Mouse (Mus musculus) midbrain, postnatal 0 days (tissue): ENCODE measurements at regions not wholly inside any gene's neighbourhood (a gene's known extent, or its start where the extent isn't known, plus 50 kb on each side); places are given as distances from the start of the nearest gene placed in this dataset.

ENCODE experiments used
- ATAC-seq: fragments of 200-750 bp; cut with Nextera tagmentation; 2 replicates; pipeline ENCODE4 v1.8.0; 2017; ENCODE audit warnings: moderate number of reproducible peaks, mild to moderate bottlenecking, moderate TSS enrichment, moderate library complexity; ENCODE audit not compliant: low FRiP score
- DNase-seq: peaks from one replicate; pipeline ENCODE4 v3.0.0-alpha.2; 2015; ENCODE audit warnings: low spot score
- H3K27ac ChIP-seq: fragments of 300-500 bp; sonication (generic); 2 replicates; pipeline ENCODE4 v1.5.1; 2014; ENCODE audit warnings: low read depth, mild to moderate bottlenecking, low read length, mixed read lengths
- H3K27me3 ChIP-seq: fragments of 300-500 bp; sonication (generic); 2 replicates; pipeline ENCODE4 v1.6.1; 2014; ENCODE audit warnings: low read length, control low read depth, mixed read lengths; ENCODE audit not compliant: insufficient read depth
- H3K36me3 ChIP-seq: fragments of 300-500 bp; sonication (generic); 2 replicates; pipeline ENCODE4 v1.6.1; 2014; ENCODE audit warnings: low read length, control low read depth, mixed read lengths; ENCODE audit not compliant: insufficient read depth
- H3K4me1 ChIP-seq: fragments of 300-500 bp; sonication (generic); 2 replicates; pipeline ENCODE4 v1.6.1; 2014; ENCODE audit warnings: mild to moderate bottlenecking, control low read depth, antibody characterized with exemption, low read length, mixed read lengths; ENCODE audit not compliant: insufficient read depth
- H3K4me2 ChIP-seq: fragments of 300-500 bp; sonication (generic); 2 replicates; pipeline ENCODE4 v1.6.1; 2014; ENCODE audit warnings: low read depth, mild to moderate bottlenecking, low read length, mixed read lengths; ENCODE audit not compliant: poor library complexity, severe bottlenecking
- H3K4me3 ChIP-seq: fragments of 300-500 bp; sonication (generic); 2 replicates; pipeline ENCODE4 v1.5.1; 2014; ENCODE audit warnings: low read depth, mild to moderate bottlenecking, low read length, moderate library complexity
- H3K9ac ChIP-seq: fragments of 300-500 bp; sonication (generic); replicated peaks from 2 replicates; pipeline ENCODE4 v1.6.1; 2014; ENCODE audit warnings: mild to moderate bottlenecking, low read length, moderate library complexity, mixed read lengths; ENCODE audit not compliant: poor library complexity, severe bottlenecking
- H3K9me3 ChIP-seq: fragments of 300-500 bp; sonication (generic); 2 replicates; pipeline ENCODE4 v1.6.1; 2016; ENCODE audit warnings: low read length, control low read depth
- CTCF ChIP-seq: IDR thresholded peaks from 2 replicates; pipeline ENCODE4 v1.5.1; 2016; ENCODE audit warnings: antibody characterized with exemption, mild to moderate bottlenecking
- WGBS: fragments of 180-500 bp; shearing (Covaris S2); extraction: QIAGEN DNeasy Blood & Tissue Kit; methylation state at CpG from one replicate; pipeline ENCODE4 v1.1.7; 2014; 5-methylcytosine and 5-hydroxymethylcytosine counted together

GRCm38 (mm10) chr5:119580395-119580794 lies 90.1 kb upstream of the Tbx3 start:
- WGBS: 80% methylated on average over 6 of the region's 6 CpGs
- H3K9me3 ChIP-seq: no peaks in the 10 kb centered on the region
- DNase-seq (no peak), ATAC-seq (no peak)
- H3K27me3 ChIP-seq: no peaks in the 10 kb centered on the region
- no peaks in the 10 kb centered on the region for H3K4me1 ChIP-seq
- H3K9ac ChIP-seq: no peak overlapping the region
- no peak overlapping the region for H3K27ac ChIP-seq
- no peaks in the 10 kb centered on the region for H3K36me3 ChIP-seq
- TF ChIP-seq CTCF: no peak
- H3K4me2 ChIP-seq: no peak overlapping the region
- no peak overlapping the region for H3K4me3 ChIP-seq

- H3K9me3 ChIP-seq: no peaks in the 10 kb centered on the region
- TF ChIP-seq CTCF: no peak
- no peak overlapping the region for H3K27ac ChIP-seq
- no peak for DNase-seq
- no peak overlapping the region for H3K4me2 ChIP-seq
- 89% methylated on average over 2 of the region's 2 CpGs for WGBS
- no peak overlapping the region for H3K4me3 ChIP-seq
- no peaks in the 10 kb centered on the region for H3K4me1 ChIP-seq
- no peak overlapping the region for H3K9ac ChIP-seq
- no peaks in the 10 kb centered on the region for H3K27me3 ChIP-seq
- no peak for ATAC-seq
- no peaks in the 10 kb centered on the region for H3K36me3 ChIP-seq
Measured at GRCm38 (mm10) chr5:119580798-119581197, 89.7 kb upstream of the Tbx3 start.

- no peak for ATAC-seq
- Histone ChIP-seq H3K9me3 (no peaks in the 10 kb centered on the region), H3K9ac (no peak overlapping the region), H3K4me1 (no peaks in the 10 kb centered on the region), H3K27me3 (no peaks in the 10 kb centered on the region), H3K36me3 (no peaks in the 10 kb centered on the region), H3K4me2 (no peak overlapping the region), H3K27ac (no peak overlapping the region), H3K4me3 (no peak overlapping the region)
- DNase-seq: no peak
- WGBS: 83% methylated on average over 2 of the region's 2 CpGs
- no peak for TF ChIP-seq CTCF
Measured at GRCm38 (mm10) chr5:119584389-119584788, 86.1 kb upstream of the Tbx3 start.

- no peaks in the 10 kb centered on the region for H3K4me1 ChIP-seq
- no peak for TF ChIP-seq CTCF
- no peak overlapping the region for H3K4me2 ChIP-seq
- H3K27ac ChIP-seq: no peak overlapping the region
- H3K9ac ChIP-seq: no peak overlapping the region
- DNase-seq (no peak), ATAC-seq (no peak)
- no peak overlapping the region for H3K4me3 ChIP-seq
- 94% methylated on average over 5 of the region's 5 CpGs for WGBS
- H3K36me3 ChIP-seq: no peaks in the 10 kb centered on the region
- no peaks in the 10 kb centered on the region for H3K27me3 ChIP-seq
- H3K9me3 ChIP-seq: no peaks in the 10 kb centered on the region
Measured at GRCm38 (mm10) chr5:119584914-119585313, 85.6 kb upstream of the Tbx3 start.

- DNase-seq (no peak), ATAC-seq (no peak)
- no peaks in the 10 kb centered on the region for H3K36me3 ChIP-seq
- no peak overlapping the region for H3K4me2 ChIP-seq
- no peaks in the 10 kb centered on the region for H3K27me3 ChIP-seq
- no peak overlapping the region for H3K9ac ChIP-seq
- no peak for TF ChIP-seq CTCF
- WGBS: 84% methylated on average over 11 of the region's 12 CpGs
- no peaks in the 10 kb centered on the region for H3K9me3 ChIP-seq
- H3K4me3 ChIP-seq: no peak overlapping the region
- H3K4me1 ChIP-seq: no peaks in the 10 kb centered on the region
- no peak overlapping the region for H3K27ac ChIP-seq
Measured at GRCm38 (mm10) chr5:119586391-119587058, 83.9 kb upstream of the Tbx3 start.

- H3K4me3 ChIP-seq: no peak overlapping the region
- H3K9ac ChIP-seq: no peak overlapping the region
- no peak for TF ChIP-seq CTCF
- no peaks in the 10 kb centered on the region for H3K27me3 ChIP-seq
- H3K36me3 ChIP-seq: no peaks in the 10 kb centered on the region
- H3K27ac ChIP-seq: no peak overlapping the region
- DNase-seq (no peak), ATAC-seq (no peak)
- H3K9me3 ChIP-seq: no peaks in the 10 kb centered on the region
- 58% methylated on average over 12 of the region's 12 CpGs for WGBS
- H3K4me1 ChIP-seq: no peaks in the 10 kb centered on the region
- H3K4me2 ChIP-seq: no peak overlapping the region
Measured at GRCm38 (mm10) chr5:119587239-119587811, 83.1 kb upstream of the Tbx3 start.
